Mouse (Mus musculus) intestine, embryonic 15.5 days (tissue): ENCODE measurements around the gene Samd9l. TPM values are rescaled to one million over a fixed set of nuclear protein-coding genes. Genes with fewer than 3 reads are reported as not detected.

Experiments used
- polyA plus RNA-seq: library from polyadenylated mRNA; unstranded; fragments of >200 nt; fragmentation: Nextera tagmentation; extraction: Ambion mirVana; gene quantifications from 2 replicates; pipeline ENCODE4 v1.2.1, GENCODE M21; 2015

Gene Samd9l
- polyA plus RNA-seq, 1 experiment from 2014 or later: 9.4 TPM

Other genes starting within 250 kb of the Samd9l start
- 16.6 and 17.0 TPM in 2 replicates for gene Hepacam2, start 98.7 kb upstream of the Samd9l start, polyA plus RNA-seq
- gene Vps50, start 98.8 kb upstream of the Samd9l start, polyA plus RNA-seq: 28.4 and 30.8 TPM in 2 replicates